Mouse (Mus musculus) left cerebral cortex, postnatal 25 days (tissue): ENCODE data around the gene Atg2a. TPM values are rescaled to one million over a fixed set of nuclear protein-coding genes. Genes with fewer than 3 reads are reported as not detected.
A peak's percentile ranks its signal among the peaks of the same experiment; 100 is the strongest.

Source experiments
- DNase-seq, 2 experiments: peaks; one replicate each; pipeline ENCODE4 v3.0.0; 2022; ENCODE audit warnings: low spot score in 2 of 2, mixed read lengths in 1 of 2
- intact Hi-C: fragments of 180-260 bp; cut with DNase I; formaldehyde crosslinking; loops from one replicate; pipeline ENCODE4 v1.15.1; 2025
- total RNA-seq, 2 experiments: library from RNA; stranded (reverse); gene quantifications; 2 replicates each; pipeline ENCODE4 v1.2.3; 2021

The Atg2a gene
- total RNA-seq, 2 experiments from 2014 or later, result 33.1 to 35.6 TPM

DNA sequence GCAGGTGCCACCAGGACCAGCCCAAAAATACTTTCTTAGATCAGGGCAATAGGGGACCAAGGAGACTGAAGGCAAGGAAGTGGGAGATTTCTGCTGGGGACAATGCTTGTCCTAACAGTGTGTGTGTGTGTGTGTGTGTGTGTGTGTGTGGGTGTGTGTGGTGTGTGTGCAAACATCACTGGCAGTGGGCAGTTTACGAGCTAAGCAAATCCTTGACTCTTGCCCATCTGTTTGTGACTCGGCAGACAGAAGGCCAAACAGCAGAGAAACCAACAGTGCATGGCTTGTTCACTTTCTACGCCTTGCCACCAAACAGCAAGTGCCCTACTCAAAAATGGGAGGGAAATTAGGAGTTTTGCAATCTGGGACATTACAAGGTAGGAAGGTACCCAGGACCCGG lies 32.1 kb downstream of the Atg2a start:
- no peak for DNase-seq
- intact Hi-C loops, result no loop called here

DNA sequence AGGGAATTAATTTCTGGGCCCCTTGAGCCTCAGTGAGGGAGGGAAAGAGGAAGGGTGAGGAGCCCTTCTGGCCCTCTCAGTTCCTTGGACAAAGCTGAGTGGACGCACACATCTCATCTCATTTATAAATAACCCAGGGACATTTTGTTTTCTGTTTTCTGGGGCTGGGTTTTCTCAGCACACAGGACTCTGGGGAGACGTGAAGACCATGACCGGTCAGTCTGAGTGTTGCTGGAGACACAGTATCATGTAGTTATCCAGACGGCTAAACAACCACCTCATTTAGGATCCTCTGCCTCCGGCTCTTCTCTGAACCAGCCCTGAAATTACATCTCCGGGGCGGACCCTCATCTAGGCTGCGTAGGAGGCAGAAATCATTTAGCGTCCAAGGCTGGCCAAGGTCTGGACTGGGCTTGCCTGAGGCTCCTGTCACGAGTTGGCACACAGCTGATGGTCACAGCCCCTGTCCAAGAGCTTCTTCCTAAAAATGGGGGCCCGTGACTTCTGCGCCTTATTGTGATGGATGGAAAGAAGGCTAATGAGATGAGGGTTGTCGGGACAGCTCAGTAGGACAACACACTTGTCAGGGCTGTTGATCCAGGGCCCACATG lies 32.6 kb downstream of the Atg2a start:
- no peak for DNase-seq
- intact Hi-C loops, result no loop called here

DNA sequence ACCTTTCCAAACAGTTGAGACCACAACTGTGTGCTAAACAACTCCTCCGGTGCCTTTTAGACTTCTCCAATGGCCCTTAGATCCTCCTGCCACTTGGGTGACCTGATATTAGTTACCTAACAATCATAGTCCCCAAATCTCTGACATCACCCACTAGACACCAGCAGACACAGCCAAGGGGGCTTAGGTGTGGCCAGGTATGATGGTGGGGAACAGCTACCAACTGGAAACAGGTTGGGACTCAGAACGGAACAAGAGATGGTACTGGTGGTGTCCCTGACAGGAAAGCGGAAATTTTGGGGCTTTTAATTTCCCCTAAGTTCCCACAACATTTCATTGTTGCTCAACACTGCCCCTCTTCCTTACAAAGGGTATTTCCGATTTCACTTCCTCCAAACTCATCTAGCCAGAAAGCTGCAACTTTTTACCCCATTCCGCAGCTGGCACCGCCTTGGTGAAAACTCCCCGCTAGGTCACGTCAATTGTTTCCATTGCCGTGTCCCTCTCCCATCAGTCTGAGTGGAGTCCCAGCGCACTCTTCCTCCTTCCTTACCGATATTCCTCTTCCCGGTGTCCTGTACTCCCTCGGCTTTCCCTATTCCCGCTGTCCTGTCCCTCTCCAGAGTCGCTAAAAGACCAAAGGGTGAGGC lies 34.4 kb downstream of the Atg2a start:
- DNase-seq, result no peak
- intact Hi-C loops, result no loop called here

- intact Hi-C loops, result no loop called here
These were observed 35.3 kb downstream of the Atg2a start, which contains the start of gene Ehd1 for GRCm38 (mm10) chr19:6276426-6277421. Ehd1 (plus strand) TSS chr19:6276725.

GRCm38 (mm10) chr19:6277661-6278438 lies 36.4 kb downstream of the Atg2a start:
- no peak for DNase-seq
- intact Hi-C loops, result no loop called here

More at GRCm38 (mm10) chr19:6276426-6277421, 35.3 kb downstream of the Atg2a start, which contains the start of gene Ehd1:
- peak; percentile 97 to 98 for DNase-seq

GRCm38 (mm10) chr19:6278439-6279073 lies 37.1 kb downstream of the Atg2a start:
- intact Hi-C loops, result no loop called here

GRCm38 (mm10) chr19:6279481-6280144 lies 38.1 kb downstream of the Atg2a start:
- no peak for DNase-seq
- intact Hi-C loops, result no loop called here

More at GRCm38 (mm10) chr19:6278439-6279073, 37.1 kb downstream of the Atg2a start:
- no peak for DNase-seq

- intact Hi-C loops, result no loop called here
- DNase-seq, result no peak
These were observed 39.1 kb downstream of the Atg2a start for GRCm38 (mm10) chr19:6280554-6280953.

DNA sequence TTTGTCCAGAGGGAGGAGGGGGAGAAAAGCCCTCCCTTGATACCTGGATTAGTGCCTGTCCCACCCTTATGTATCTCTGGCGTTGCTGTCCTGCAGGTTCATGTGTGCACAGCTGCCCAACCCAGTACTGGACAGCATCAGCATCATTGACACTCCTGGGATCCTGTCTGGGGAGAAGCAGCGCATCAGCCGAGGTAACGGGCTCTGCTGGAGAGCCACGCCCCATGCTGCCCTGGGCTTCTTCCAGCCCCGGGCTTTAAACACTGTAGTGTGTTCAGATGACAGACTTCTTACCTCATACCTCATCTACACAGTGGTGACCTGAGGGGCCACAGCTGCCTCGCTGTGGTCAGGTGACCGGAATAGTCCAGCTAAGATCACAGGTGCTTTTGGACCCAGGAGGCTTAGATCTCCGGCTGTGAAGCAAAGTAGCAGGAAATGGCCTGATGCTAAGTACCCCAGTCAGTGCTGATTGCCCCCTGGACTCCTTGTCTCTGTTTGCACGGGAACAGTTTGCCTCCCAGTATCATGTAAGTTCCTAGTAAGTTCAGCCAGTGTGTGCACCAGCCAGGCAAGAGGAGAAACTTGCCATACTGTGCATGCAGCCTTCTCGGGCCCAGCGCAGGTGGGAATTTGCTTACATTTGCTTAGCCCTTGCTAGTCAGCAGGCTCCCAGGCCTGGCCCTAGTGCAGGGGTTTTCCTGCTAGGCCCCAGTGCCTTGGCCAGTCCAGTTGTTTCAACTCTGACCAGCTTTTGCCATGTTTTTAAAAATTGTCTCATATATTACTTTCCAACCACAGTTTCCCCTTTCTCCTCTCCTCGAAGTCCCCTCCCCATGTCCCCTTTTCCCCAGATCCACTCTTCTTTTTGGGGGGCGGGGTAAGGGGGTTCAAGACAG lies 39.9 kb downstream of the Atg2a start:
- intact Hi-C loops, result no loop called here
- DNase-seq, result no peak

GRCm38 (mm10) chr19:6283001-6283400 lies 41.5 kb downstream of the Atg2a start:
- intact Hi-C loops, result no loop called here

GRCm38 (mm10) chr19:6284502-6284901 lies 43.0 kb downstream of the Atg2a start:
- intact Hi-C loops, result no loop called here
- no peak for DNase-seq

More at GRCm38 (mm10) chr19:6283001-6283400, 41.5 kb downstream of the Atg2a start:
- no peak for DNase-seq

GRCm38 (mm10) chr19:6285226-6285625 lies 43.8 kb downstream of the Atg2a start:
- no peak for DNase-seq
- intact Hi-C loops, result no loop called here

DNA sequence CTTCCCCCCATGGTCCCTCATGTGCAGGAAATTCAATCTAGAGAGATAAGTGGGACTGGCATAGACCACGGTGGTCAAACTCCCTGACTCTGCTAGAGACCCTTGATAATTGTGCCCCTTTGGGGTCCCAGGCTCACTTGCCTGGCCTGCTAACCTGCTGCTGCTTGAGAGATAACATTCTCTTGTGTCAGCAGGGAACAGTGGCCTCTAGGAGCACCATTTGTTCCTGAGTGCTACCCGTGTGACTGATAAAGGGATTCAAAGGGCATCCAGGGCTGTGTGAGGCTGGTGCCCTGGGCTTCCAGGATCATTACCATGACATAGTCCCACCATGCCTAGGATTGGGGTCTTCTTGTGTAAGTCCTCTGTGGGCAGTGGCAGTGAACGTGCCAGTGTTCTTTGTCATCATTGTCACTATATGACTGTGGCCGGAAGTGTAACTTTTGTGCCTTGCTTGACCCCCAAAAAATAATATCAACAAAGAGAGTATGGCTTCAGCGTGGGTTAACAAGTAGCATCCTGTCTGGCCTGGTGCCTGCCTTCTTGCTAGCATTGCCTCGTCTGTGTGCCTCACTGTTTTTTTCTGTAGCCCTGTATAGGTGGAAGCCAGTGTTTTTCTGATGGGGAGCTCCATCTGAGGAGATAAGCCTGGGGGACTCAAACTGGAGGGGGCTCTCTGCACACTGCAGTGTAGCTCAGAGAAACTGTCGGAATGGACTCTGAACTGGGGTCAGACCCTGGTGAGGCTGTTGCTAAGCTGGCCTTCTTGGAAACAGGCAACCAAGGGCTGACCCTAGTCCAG lies 44.4 kb downstream of the Atg2a start:
- no peak for DNase-seq
- intact Hi-C loops, result no loop called here

DNA sequence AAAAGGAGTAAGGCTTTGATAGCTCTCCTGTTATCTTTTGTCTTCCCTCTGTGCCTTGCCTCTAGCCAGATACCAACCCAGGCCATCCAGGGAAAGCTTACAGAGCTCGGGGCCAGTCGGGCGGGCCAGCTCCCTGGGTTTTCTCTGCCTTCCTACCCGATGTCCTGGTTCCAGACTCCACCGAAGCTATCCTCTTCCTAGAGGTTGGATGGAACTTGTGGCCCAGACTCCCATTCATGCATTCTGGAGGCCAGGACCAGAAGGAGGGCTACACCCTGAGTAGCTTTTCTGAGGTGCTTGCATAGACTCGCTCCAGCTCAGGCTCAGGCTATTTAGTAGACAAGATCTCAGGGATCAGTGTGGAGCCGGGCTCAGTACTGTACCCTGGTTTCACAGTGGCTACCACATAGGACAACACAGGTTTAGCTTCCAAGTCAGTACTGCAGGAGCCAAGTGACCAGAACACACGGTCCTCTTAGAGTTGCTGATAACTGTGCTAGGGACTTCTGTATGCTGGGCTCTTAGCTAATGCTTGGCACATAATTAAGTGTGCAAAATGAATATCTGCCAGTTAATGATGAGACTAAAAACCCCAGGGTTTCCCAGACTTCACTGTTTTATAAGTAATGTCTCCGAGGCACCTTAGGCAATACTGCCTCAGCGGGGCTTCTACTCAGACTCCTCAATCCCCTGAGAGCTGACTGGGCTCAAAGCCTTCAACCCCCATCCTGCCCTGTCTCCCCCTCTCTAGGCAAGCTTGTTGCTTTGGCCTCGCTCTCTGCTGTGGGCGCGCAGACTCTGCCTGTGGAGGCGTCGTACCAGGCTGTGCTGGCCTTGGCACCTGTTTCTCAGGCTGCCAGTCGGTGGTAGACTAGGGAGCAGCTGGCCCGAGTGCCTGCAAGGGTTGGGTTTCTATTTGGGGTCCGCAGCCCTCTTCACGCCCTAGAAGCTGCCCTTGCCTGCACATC lies 45.2 kb downstream of the Atg2a start:
- intact Hi-C loops, result no loop called here
- DNase-seq, result no peak

- no peak for DNase-seq
- intact Hi-C loops, result no loop called here
These were observed 46.9 kb downstream of the Atg2a start for GRCm38 (mm10) chr19:6288236-6288894.
